Mouse (Mus musculus) small intestine, adult 2 months (tissue): ENCODE measurements around the gene Trem2.

Experiments
- CTCF ChIP-seq: fragments of 200-500 bp; IDR thresholded peaks from 2 replicates; pipeline ENCODE4 v1.5.1; 2012; ENCODE audit warnings: low read depth, mild to moderate bottlenecking, control low read depth, inconsistent platforms, low read length, moderate library complexity, mixed read lengths; ENCODE audit not compliant: insufficient replicate concordance, insufficient read length; ENCODE audit errors: extremely low read depth
- POLR2A ChIP-seq: fragments of 200-500 bp; IDR thresholded peaks from 2 replicates; pipeline ENCODE4 v1.6.1; 2012; ENCODE audit warnings: low read depth, mild to moderate bottlenecking, control low read depth, inconsistent platforms, low read length, moderate library complexity

GRCm38 (mm10) chr17:48357892-48358291, 11.7 kb downstream of the Trem2 start:
- TF ChIP-seq CTCF, result no peak
- TF ChIP-seq POLR2A, result no peak
